Mouse (Mus musculus): ENCODE data around the gene Ranbp3. TPM values are rescaled to one million over a fixed set of nuclear protein-coding genes. Genes with fewer than 3 reads are reported as not detected.

Gene Ranbp3
- polyA plus RNA-seq, 1 experiment = 110 TPM

DNA sequence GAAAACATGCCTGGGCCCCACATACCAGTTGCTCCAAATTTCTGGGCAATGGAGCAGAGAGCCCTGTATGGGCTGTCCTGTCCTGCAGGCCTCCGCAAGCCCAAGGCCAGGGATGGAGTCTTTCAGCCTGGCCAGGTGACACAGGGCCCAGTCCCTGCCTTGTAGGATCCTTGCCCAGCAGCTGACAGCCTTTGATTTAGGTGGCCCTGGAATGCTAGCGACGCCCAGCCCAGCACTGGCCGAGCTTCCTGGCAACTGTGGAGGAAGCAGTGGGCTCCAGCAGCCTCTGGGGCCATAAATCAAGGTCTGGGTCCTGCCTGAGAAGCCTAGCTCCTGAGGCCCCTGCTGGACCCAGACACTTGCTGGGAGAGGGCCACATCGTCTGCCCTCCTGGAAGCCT lies 49.3 kb downstream of the Ranbp3 start:
- DNase-seq (ENCODE audit: extremely low spot score in 1 of 2, low spot score in 1 of 2) = no peak

- no peak for DNase-seq (ENCODE audit: extremely low spot score in 1 of 2, low spot score in 1 of 2)
These were observed 50.5 kb downstream of the Ranbp3 start for GRCm38 (mm10) chr17:56723419-56724161.

DNA sequence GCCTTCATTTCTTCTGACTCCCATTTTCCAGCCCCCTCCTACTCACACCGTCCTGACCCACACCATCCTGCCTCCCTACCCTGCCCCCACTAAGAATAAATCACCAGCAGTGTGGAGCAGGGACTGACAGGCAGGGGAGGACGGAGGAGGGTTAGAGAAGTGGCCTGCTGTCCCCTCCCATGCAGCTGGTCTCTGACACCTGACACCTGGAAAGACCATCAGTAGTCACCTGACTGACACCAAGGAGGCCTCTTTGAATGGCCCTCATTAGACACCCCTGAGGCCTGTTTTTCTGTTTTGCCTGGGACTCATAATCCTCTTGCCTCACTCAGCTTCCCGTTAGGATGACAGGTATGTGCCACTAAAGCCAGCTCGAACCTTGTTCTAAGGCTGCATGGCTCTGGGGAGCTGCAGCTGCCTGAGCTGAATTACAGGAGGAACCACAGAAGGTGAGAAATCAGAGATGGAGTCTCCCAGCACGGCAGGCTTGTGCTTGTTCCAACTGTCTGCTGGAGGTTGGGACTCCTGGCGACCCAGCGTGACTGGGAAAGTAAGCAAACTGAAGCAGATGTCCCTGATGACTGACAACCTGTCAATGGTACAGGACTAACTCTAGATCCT lies 54.0 kb downstream of the Ranbp3 start:
- DNase-seq (ENCODE audit: extremely low spot score in 1 of 2, low spot score in 1 of 2) = no peak

DNA sequence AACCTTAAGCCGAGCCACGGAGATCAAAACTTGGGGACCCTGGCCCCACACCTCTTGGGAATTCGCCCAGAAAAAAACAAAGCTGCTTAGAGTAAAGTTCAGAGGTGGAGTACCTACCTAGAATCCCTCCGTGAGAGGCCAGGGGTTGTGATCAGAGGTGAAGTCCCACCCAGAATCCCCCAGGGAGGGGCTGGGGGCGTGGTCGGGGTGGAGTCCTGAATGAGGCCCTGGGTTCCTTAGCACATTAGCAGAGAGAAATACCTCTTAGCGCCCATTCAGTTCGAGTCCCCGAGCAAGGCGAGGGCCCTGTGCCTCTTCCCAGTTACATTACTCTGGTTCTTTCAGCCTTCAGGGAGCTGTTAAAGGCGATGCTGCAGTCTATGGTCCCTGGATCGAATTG lies 54.6 kb downstream of the Ranbp3 start:
- DNase-seq (ENCODE audit: extremely low spot score in 1 of 2, low spot score in 1 of 2) = no peak

DNA sequence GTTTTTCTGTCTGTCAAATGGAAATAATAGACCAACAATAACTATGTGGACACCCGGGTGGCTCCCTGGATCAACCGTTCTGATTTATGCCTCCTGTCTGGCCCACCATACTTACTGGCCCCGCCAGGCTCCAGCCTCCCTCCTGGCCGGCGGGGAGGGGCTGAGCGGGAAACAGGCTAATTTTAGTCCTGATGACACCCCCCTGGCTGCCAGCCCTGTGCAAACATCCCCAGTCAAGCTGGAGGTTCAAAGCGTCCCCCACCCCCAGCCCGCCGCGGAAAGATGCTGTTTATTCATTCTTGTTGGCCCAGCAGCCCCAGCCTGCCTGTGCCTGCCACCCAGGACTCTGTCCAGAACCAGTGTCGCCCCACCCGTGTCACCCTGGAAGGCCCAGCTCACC lies 55.0 kb downstream of the Ranbp3 start:
- no peak for DNase-seq (ENCODE audit: extremely low spot score in 1 of 2, low spot score in 1 of 2)

GRCm38 (mm10) chr17:56729151-56729550 lies 56.1 kb downstream of the Ranbp3 start:
- DNase-seq (ENCODE audit: extremely low spot score in 1 of 2, low spot score in 1 of 2) = no peak

DNA sequence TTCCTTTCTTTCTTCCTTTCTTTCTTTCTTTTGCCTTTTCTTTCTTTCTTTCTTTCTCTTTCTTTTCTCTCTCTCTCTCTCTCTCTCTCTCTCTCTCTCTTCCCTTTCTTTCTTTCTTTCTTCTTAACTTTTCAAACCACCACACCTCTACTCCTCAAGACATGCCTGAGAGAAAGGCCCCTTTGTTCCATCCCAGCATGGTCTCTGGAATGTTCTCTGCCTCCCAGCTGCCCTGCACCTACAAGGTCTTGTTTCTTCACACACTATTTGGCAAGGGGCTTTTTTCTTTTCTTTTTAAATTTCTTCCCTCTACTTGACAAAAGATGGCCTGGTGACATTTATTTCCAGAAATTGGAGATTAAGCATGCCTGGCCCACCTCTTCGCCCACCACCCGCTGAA lies 56.6 kb downstream of the Ranbp3 start:
- DNase-seq (ENCODE audit: extremely low spot score in 1 of 2, low spot score in 1 of 2) = no peak

DNA sequence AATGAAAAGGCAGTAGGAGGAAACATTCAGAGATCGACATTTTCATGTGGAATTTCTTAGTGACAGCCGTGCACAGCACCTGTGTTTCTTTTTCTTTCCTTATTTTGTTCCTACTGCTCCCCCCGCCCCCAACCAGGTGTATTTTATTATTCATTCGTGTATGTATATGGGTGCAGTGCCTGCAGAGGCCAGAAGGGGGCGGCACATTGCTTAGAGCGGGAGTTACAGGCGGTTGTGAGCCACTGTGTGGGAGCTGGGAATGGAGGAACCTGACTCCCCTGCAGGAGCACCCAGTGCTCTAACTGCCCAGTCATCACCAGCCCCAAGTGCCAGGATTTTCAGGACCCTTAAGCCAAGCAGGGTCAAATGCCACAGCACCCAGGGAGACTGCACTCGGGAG lies 63.4 kb downstream of the Ranbp3 start:
- DNase-seq (ENCODE audit: extremely low spot score in 1 of 2, low spot score in 1 of 2) = no peak

GRCm38 (mm10) chr17:56738221-56738620 lies 65.1 kb downstream of the Ranbp3 start:
- DNase-seq (ENCODE audit: extremely low spot score in 1 of 2, low spot score in 1 of 2) = no peak

GRCm38 (mm10) chr17:56740118-56740787 lies 67.2 kb downstream of the Ranbp3 start:
- DNase-seq (ENCODE audit: extremely low spot score in 1 of 2, low spot score in 1 of 2) = no peak

DNA sequence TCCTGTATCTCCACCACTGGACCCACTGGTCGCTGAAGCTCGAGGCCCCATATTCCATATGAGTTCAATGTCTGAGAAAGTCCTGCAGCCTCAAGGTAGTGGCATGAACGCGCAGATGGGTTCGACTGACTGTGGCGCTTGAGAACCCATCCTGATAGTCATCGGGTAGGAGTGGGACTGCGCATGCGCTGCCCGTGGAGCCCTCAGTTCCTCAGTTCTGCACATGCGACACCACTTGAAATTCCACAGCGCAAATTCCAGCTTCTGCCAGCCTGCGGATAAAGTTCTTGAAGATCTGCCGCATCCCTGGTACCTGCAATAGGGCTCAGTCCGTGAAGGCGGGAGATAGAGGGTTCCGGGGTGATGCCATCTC lies 67.7 kb downstream of the Ranbp3 start:
- DNase-seq (ENCODE audit: extremely low spot score in 1 of 2, low spot score in 1 of 2) = no peak

DNA sequence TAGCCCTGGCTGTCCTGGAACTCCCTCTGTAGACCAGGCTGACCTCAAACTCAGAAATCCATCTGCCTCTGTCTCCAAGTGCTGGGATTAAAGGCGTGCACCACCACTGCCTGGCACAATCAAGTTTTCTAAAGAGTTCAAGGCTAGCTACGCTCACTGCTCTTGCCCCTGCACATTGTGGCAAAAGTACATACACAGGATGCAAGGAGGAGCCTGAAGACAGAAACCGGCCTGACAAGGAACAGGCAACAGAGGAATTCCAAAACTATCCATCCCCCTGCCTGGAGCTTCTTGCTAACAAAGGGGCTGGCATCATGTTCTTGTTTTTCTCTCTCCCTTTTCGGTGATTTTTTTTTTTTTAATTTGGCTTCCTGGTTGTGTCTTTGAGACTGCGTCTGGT lies 71.1 kb downstream of the Ranbp3 start:
- no peak for DNase-seq (ENCODE audit: extremely low spot score in 1 of 2, low spot score in 1 of 2)

GRCm38 (mm10) chr17:56751404-56752072 lies 78.4 kb downstream of the Ranbp3 start:
- DNase-seq (ENCODE audit: extremely low spot score in 1 of 2, low spot score in 1 of 2) = no peak

DNA sequence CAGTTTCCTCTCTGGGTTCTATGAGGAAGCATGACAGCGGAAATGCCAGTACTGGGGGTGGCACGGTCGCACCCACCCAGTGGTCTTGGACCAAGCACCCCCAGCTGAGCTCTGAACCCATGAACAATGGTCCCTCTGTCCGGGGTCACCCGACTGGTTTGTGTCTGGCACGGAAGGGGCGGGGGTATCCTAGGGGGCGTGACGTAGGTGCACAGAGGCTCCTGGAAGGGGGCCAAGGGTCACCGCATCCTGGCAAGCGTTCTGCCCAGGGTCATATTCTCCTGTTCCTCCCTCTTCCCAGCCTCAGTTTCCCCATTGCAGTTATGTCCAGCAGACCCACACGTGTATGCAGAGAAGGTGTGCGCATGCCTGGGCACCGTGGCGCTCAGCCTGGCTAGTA lies 80.4 kb downstream of the Ranbp3 start:
- no peak for DNase-seq (ENCODE audit: extremely low spot score in 1 of 2, low spot score in 1 of 2)

- no peak for DNase-seq (ENCODE audit: extremely low spot score in 1 of 2, low spot score in 1 of 2)
These were observed 81.4 kb downstream of the Ranbp3 start for GRCm38 (mm10) chr17:56754271-56755185.

DNA sequence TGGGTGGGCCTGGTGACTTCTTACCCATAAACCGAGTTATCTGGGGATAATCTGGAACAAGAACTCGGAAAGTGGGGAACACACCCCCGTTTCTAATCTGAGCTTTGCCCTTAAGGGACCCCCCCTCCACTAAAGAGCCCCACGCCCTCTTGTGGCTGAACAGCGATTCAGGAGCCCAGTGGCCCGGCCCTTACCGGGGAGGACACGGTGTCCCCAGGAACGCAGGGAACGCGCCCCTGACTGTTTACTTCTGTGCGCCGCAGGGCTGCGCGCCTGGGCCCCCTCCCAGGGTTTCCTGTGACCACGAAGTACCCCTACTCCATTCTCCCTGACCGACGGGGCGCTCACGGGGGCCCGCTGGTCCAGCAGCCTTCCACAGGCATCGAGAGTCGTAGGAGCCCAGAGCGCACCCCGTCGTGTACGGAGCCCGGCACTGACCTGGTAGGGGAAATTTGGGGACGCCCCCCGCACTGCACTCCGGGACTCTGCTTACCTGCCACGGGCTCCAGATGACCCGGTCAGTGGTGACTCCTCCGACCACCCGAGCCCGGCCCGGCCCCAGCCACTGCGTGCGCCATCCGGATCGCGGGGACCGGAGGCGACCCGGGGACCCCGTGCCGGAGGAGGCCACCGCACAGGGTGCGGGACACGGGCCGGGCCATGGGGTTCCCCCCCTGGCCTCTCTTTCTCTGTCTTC lies 83.8 kb downstream of the Ranbp3 start:
- no peak for DNase-seq (ENCODE audit: extremely low spot score in 1 of 2, low spot score in 1 of 2)

GRCm38 (mm10) chr17:56757416-56758123 lies 84.5 kb downstream of the Ranbp3 start, which contains the start of gene Nrtn:
Nrtn (minus strand) TSS chr17:56757530.
- peak in 1 of 2 experiments; percentile 70 for DNase-seq (ENCODE audit: extremely low spot score in 1 of 2, low spot score in 1 of 2)

- peak in 1 of 2 experiments; percentile 80 for DNase-seq (ENCODE audit: extremely low spot score in 1 of 2, low spot score in 1 of 2)
These were observed 85.0 kb downstream of the Ranbp3 start for GRCm38 (mm10) chr17:56758132-56758531.

- DNase-seq (ENCODE audit: extremely low spot score in 1 of 2, low spot score in 1 of 2) = no peak
These were observed 86.2 kb downstream of the Ranbp3 start for GRCm38 (mm10) chr17:56759261-56759660.

All from frontal cortex, adult 2 months (tissue).